Mouse (Mus musculus): ENCODE results near the gene Daam1.

DNA sequence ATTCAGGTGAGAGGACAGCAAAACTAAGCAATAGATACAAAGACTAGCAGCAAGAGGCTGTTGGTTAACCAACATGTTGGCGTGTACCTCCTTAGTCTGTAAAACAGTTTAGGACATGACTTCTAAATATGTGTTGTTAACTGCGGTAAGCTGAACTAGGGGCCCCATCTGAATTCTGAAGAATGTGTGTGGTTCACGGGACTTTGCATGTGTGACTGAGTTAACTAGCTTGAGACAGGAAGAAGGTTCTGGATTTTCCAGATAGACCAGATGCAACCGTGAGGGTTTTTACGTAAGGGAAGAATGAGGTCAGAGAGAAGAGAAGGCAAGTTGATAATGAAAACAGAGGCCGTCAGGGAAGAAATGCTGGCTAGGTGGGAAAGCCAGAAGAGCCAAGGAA is 206.2 kb downstream of the Daam1 start:
- TF ChIP-seq CTCF (IDR thresholded peaks at IDR 0.05; ENCODE audit: control insufficient read depth, insufficient read depth, low read length) (no peak), POLR2A (IDR thresholded peaks at IDR 0.05; ENCODE audit: borderline replicate concordance, control insufficient read depth, low read depth, low read length) (no peak)

Measured in bone marrow, adult 2 months (tissue).